Mouse (Mus musculus) cerebellum, postnatal 14 days (tissue): ENCODE data around the gene Msh2.

Experiments used
- DNase-seq, 2 experiments: peaks; one replicate each; pipeline ENCODE4 v3.0.0; 2021; ENCODE audit warnings: mixed read lengths in 2 of 2

Gene Msh2

GRCm38 (mm10) chr17:87724727-87725126 lies 52.6 kb downstream of the Msh2 start:
- no peak for DNase-seq

DNA sequence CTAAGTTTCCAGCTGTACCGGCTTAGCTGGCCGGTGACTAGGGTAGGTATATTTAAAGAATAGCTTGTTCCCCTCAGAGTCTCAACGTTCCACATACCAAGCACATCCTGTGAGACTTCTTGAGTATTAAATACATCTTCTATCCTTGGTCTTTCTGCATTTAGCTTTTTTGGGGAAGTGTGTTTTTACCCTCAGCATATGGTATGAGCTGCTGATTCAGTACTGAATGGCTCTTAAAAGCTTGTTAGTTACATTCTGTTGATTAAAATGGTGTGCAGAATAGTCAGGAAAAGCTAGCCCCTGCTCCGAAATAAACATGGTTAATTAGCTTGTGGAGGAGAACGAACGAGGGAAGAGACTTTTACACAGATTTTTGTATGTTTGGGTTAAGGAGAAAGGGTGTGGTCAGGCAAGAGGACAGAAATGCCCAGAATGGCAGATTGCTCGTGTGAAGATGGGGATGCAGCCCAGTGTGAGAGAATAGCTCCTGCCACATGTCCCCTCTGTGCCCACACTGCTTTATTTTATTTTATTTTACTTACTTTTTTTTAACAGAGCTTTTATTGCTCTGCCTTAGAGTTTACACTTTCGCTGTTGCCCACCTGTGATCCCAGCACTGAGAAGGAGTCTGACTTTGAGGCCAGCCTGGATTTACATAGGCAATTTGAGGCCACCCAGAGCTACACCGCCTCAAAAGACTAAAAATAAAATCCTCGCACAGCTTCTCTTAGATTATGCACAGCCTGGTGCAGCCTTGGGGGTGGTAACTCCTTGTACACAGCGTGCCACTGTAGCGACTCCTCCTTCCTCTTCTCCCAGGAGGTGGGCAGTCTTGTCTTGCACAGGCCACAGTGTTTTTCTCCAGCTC lies 54.6 kb downstream of the Msh2 start:
- DNase-seq = no peak

DNA sequence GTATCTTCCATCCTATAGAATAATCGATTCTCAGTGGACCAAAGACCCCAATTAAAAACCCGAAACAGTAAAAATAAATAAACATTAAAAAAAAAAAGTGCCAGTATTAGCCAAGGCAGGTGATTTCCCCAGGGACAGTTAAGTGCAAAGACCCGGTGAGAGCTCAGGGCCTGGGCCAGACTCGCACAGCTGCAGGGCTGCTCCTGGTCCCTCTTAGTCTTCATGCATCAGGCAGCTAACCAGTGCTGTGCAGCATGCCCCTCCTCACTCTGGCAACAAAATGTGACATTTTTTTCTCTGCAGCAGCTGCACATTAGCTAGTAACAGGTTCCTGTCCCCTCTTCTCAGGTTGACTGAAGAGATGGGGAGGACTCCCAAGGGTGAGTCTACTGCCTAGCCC lies 59.8 kb downstream of the Msh2 start:
- no peak for DNase-seq

DNA sequence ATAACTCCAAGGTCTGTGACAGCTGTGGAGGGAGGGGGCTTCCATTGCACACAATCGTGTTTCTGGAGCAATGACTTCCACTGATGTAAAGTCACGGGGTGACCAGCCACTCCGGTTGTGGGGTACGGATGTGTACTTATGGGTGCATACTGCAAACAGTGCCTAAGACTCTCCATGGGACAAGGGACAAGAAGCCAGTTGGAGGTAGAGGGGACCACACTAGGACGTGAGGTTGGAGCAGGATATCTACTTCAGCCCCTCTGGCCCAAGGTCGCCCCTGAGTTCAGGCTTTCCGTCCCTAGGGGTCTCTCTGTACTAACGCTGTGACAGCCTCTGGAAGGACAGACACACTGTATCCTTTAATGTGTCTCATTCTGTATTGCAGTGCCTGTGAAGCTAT lies 62.3 kb downstream of the Msh2 start:
- no peak for DNase-seq

- DNase-seq = no peak
Observed at GRCm38 (mm10) chr17:87737144-87737543, 65.0 kb downstream of the Msh2 start.

DNA sequence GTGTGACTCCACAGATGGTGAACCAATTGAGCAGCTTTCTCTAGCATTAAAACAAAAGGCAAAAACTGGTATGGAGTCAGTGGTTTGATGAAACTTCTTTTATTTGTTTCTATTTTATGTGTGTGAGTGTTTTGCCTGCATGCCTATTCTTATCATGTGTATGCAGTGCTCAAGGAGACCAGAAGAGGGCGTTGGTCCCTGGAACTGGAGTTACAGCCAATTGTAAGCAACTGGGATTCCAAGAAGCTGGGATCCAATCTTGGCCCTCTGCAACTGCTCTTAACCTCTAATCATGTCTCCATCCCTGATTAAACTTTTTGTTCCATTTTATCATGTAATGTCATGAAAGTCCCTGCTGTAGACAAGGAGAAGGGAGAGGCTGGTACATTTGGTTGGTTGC lies 67.7 kb downstream of the Msh2 start:
- DNase-seq = peak in 1 of 2 experiments; percentile 47

DNA sequence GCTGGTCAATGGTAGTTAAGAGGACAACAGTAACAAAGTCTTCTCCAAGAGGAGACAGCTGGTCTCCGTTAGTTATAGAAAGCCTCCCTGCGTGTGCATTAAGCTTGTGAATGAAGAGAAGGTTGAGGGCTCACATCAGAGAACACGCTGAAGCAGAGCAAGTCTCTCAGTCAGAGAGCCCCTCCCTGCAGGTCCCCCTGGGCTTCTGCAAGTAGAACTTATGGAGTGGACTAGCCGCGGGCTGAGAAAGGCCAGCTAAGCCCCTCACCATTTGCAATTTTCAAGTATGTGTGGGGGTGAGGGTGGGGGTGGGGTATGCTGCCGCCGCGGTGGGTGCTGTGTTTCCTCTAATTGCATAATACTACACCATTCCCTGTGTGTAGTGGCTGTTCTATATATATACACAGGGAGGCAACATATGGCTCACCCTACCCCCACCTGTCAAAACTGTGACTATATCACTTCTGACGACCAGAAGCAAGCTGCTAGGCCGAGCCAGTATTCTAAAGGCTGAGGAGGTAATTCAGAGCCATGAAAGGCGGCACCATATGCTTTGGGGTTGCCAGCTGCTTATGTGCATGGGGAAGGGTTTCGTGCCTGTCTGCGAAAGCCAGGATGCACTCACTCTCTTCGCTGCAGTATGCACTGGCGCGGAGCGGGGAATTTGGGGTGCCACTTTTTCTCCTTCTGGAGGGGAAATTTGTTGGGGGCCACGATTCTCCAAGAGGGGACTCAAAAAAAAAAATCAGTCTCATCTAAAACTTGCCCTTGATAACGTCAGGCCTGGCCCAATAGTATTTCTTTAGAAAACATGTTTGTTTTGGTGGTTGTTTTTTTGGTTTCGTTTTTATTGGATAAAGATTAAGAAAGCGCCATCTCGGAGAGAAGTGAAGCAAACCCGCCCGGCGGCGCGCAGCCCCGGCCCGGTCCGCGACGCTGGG lies 73.1 kb downstream of the Msh2 start:
- peak; percentile 63 to 64 for DNase-seq

GRCm38 (mm10) chr17:87745926-87746888 lies 74.1 kb downstream of the Msh2 start:
- DNase-seq = peak; percentile 71 to 75

DNA sequence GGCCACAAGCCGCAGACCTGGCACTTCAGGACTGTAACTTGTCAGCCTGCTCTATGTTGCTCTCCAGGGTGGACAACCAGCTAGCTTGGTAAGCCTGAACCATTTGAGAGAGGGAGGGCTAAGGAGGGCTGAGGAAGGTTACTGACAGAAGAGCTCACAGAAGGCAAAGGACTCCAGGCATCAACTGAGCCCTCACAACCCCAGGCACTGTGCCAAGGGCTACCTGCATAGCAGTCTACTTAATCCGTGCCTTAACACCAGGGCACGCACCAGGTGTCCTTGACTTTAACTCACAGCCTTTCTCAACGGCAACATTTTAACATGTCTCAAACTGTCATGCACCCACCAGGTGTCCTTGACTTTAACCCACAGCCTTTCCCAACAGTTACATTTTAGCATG lies 88.2 kb downstream of the Msh2 start:
- peak; percentile 55 to 58 for DNase-seq

DNA sequence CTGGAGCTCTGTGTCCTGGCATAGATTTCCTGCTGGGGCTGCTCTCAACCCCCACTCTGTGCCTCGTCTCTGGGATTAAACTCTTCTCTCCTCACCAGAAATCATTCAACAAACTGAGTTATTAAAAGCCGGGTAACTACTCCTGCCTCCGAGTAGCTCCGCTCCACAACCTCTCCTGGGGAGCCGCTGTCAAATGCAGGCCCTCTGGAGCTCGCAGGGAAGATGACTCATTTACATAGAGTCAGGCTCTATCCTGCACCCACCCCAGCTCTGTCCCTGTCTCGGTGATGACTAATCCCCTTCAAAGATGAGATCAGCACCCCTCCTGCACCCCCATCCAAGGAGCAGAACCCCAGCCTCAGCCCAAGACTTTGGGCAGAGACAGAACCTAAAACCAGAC lies 91.0 kb downstream of the Msh2 start:
- no peak for DNase-seq

GRCm38 (mm10) chr17:87765031-87765430 lies 92.9 kb downstream of the Msh2 start:
- peak in 1 of 2 experiments; percentile 63 for DNase-seq

GRCm38 (mm10) chr17:87766888-87767287 lies 94.8 kb downstream of the Msh2 start:
- DNase-seq = peak; percentile 55 to 56

DNA sequence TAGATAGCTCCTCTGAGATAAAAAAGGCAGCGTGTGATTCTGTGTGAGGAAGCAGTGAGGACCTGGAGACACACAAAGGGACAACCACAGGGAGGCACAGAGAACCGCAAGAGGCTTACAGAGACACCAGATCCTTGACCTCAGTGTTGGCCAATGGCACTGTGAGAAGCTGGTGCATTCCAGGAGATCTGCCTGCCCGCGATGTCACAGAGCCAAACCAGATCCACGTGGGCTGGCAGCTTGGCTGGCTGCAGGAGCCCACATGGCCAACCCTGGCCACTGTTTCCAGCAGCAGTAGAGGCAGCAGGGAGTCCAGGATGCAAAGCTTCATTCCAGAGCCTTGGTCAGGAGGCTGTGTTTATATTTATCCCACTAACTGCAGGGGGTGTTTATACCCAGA lies 98.6 kb downstream of the Msh2 start:
- peak; percentile 89 to 90 for DNase-seq

DNA sequence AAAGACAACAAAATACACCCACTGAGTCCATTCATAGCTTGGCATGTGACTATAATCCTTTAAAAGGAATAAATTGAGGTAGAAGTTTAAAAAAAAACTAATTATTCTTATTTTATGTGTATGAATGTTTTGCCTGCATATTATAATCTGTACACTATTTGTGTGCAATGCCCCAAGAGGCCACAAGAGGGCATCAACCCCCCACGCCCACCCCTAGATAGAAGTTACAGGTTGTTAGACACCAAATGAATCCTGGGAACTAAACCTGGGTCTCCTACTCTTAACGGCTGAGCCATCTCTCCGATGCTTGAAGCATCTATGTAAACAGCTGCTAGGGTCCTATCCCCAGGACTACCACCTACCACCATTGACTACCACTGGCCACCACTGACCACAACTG lies 101.0 kb downstream of the Msh2 start:
- DNase-seq = peak in 1 of 2 experiments; percentile 36
